Mouse (Mus musculus) frontal cortex, postnatal 14 days (tissue): ENCODE results near the gene Schip1.
A peak's percentile ranks its signal among the peaks of the same experiment; 100 is the strongest.

Experiments
- DNase-seq, 2 experiments: peaks; one replicate each; pipeline ENCODE4 v3.0.0; 2022; ENCODE audit warnings: low spot score in 2 of 2

The Schip1 gene

GRCm38 (mm10) chr3:68555087-68555662, 490.6 kb downstream of the Schip1 start:
- DNase-seq: no peak

- no peak for DNase-seq
Measured at GRCm38 (mm10) chr3:68556891-68557290, 492.3 kb downstream of the Schip1 start.

DNA sequence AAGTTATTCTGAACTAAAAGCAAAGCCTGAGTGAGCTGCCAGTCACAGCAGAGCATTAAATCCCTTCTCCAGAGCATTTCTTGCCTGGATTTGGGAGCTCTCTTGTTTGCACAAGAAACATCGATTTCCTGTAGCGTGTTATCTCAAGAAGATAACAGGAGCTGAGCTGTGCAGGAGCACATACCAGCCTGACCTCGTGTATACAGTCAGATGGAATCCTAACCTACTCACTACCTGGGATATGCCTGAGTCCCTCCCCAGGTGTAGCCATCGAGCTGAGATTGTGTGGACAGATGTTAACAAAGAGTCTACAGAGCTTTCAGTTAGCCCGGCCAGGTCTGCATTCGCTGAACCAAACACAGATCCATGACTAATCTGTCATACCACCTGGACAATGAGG, 494.1 kb downstream of the Schip1 start:
- DNase-seq: no peak

- no peak for DNase-seq
Measured at GRCm38 (mm10) chr3:68560057-68560456, 495.5 kb downstream of the Schip1 start.

GRCm38 (mm10) chr3:68562838-68563237, 498.2 kb downstream of the Schip1 start:
- DNase-seq: no peak

DNA sequence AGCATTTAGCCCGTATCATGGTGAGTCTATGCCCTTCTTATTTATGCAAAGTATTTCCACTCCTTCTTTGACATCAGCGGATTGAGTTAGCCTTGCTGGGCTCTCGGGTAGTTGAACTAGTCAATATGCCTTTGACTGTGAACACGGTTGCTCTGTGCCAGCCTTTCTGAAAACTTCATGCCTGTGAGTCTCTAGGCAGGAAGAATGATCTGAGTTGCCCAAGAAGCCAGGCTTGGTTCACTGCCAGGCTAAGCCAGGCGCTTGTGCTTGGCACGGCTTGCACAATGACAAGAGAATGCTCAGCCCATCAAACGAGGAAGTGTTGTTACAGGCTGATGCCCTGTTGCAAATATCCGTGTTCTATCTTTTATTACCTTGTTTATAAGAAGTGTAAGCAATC, 499.3 kb downstream of the Schip1 start:
- no peak for DNase-seq

DNA sequence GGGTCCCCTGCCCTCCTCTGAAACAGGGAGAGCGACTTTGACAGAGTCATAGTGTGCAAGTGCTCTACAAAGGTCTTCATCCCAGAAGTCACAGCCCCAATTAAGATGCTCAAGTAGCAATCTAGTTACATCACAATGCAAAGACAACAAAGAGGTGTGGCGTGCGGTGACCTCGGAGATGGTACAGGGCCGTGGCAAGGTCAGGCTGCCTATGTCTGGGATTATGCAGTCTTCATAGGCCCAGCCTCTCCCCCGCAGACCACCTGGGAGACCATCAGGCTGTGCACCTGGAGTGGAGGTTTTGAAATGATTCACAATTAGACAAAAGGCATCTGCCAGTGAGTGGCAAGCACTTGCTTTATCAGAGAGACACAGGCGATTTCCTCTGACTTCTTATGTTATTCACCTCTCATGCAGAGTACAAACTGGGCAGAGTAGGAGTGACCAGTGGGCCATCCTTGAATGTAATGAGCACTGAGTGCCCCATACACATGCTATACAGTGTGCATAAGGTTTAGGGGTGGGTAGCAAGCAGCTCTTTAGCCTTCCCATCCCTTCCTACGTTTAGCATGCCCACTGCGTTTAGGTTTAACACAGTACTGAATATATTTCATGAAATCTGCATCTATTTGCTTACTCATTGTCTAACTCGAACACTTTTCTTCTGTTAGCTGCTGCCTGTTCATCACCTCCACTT, 500.5 kb downstream of the Schip1 start:
- DNase-seq: no peak

DNA sequence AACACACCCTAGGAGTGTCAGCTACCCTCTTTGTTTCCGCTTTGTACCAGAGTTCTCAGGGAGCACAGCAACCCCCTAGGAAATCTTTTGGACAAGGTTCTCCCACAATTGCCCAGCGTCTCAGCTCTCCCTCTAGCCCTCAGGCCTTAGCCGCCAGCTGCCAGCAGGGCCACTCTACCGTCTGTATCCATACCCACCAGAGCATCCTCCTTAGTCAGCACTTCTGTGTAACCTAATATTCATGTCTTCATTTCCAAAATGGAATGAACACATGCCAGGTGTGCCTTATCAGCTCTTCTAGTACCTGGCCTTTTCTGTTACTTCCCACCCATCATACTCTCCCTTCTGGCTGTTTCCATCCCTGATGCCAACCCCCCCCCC, 501.1 kb downstream of the Schip1 start:
- DNase-seq: no peak

DNA sequence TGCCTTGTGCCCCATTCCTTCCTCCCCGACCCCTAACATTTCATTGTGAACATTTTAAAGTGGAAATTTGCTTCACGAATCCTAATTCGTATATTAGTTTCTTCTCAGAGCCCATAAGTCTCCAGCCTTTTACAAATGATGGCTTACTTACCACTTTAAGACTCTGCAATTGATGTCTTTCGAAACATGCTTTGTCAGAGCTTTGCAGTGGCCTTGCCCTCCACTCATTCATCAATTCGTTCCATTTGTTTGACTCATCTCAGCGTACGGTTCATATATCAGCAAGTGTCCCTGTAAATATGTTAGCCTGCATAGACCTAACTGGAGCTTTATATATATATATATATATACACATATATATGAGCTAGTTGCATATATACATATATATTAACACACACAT, 503.0 kb downstream of the Schip1 start:
- DNase-seq: no peak

DNA sequence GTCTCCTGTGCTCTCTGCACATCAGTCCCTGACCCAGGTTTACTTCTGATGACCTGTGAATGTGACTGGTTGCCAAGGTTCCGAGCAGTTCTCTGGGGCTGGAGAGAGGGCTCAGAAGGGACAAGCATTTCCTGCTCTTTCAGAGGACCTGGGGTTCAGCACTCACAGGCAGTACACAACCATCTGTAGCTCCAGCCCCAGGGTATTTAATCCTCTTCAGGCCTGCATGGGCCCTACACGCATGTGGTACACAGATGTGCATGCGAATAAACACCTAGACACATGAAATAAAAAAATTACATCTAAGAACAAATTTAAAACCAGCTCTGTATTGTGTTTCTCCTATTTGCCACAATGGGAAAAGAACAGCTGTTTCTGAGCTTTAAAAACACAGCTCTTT, 503.5 kb downstream of the Schip1 start:
- no peak for DNase-seq

DNA sequence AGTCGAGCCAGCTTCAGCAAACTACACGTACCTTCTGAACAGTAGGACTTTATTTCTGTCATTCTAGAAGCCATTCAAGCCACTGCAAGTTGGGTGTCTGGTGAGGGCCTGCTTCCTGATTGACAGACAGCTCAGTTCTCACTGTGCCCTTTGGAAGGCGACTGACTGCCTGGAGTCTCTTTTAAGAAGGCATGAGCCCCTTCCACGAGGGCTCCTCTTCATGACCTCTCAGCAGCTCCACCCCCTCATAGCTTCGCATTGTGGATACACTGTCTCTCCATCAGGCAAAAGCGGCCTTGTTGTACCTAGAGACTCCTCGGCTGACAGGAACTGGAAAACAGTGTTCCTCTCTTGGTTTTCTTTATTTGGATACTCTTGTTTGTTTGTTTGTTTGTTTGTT, 504.1 kb downstream of the Schip1 start:
- DNase-seq: no peak

- no peak for DNase-seq
Measured at GRCm38 (mm10) chr3:68570319-68570718, 505.7 kb downstream of the Schip1 start.

DNA sequence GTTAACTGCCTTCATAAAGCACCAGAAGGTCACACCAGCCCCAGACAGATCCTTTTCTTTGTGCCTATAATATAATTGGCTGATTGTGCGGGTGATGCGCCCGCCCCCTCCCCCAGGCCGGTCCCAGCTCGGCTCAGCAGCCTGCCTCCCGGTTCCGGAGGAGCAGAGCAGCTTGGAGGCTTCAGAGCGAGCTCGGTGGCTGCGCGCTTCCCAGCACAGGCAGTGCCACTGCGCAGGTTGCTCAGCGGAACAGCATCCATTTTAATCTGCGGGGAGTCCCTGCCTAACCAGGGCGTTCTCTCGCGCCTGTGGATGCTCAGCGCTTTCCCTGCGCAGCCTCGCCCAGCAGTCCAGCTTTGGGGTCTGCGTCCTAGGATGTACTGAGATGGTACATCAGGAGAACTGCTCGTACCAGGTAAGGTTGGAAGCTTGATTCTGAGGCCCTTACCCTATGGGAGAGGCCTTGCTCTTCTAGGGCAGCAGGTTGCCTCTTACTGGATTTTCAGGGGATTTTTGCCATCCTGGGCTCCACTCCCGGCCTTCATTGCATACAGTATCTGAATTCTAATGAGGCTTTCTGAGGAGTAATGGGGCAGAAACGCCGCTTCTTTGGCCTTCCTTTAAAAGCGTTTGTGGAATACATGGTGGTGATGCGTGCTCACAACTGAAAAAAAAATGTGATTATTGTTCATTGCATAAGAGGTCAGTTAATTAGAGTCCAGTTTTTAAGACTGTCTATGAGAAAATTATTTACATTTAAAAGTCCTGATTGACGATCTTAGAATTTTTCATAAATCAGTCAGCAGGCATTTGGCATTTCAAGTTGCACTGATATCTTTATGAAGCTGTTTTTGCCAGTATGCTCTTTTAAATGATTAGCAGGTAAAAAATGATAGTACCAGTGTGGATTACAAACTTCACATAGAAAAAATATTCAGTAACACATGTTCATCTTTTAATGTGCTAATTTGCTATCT, 507.9 kb downstream of the Schip1 start:
- DNase-seq: peak; percentile 78 to 81

GRCm38 (mm10) chr3:68573226-68573624, 508.6 kb downstream of the Schip1 start:
- no peak for DNase-seq

DNA sequence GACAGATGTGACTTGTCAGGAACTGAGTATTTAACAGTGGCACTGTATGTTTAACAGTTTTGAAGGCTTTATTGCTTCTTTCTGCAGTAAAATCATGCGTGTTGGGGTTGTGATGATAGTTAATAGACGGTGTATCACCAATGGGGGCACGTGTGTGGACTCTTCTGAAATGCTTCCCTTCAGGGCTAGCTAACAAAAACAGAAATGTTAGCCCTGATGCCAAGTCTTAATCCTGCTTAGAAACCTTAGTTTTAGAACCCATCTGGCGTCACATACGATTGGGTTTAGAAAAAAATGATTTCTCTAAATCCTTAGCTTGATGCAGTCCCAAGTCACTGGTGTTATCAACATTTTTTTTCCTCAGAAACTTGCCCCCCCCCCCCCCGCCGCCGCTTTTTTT, 509.5 kb downstream of the Schip1 start:
- DNase-seq: no peak

DNA sequence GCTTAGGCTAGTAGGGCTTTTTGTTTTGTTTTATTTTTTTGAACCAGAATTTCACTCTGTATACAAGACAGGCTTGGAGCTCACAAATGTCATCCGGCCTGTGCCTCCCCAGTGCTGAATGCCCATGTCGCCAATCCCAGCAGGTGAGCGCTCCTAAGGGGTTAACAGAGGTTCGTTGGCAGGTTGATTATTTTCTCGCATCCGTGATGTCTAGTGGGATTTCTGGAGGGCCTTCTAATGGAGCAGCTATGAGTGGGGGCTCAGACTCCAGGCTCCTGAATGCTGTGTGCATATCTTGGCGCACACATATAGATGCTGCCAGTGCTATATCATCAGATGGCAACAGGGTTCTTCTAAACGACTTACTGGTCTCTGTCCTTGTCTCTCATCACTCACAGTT, 510.0 kb downstream of the Schip1 start:
- no peak for DNase-seq

- DNase-seq: no peak
Measured at GRCm38 (mm10) chr3:68575636-68576340, 511.2 kb downstream of the Schip1 start.

GRCm38 (mm10) chr3:68576431-68576830, 511.8 kb downstream of the Schip1 start:
- peak; percentile 73 to 77 for DNase-seq

DNA sequence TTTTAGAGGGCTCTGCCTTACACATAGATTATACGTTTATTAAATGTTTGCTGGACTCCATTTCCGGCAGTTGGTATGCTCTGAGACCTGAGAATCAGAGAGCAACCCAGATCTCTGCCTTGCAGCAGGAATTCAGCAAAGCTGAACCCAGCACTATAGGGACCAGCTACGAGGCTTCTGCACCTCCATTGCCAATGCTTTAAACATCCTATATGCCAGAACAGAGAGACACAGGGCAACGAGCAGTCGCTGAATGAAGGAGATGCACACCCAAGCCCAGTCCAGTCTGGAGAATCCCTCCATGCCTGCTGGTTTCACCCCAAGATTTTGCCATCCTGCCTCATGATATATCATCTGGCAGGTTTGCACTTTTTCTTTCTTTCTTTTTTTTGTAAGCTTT, 512.3 kb downstream of the Schip1 start:
- no peak for DNase-seq

GRCm38 (mm10) chr3:68581591-68581990, 517.0 kb downstream of the Schip1 start:
- DNase-seq: no peak

- DNase-seq: no peak
Measured at GRCm38 (mm10) chr3:68582103-68582740, 517.6 kb downstream of the Schip1 start.
